Mouse (Mus musculus): Measurements from ENCODE around the gene Gpr152. TPM values are rescaled to one million over a fixed set of nuclear protein-coding genes. Genes with fewer than 3 reads are reported as not detected.

The Gpr152 gene
- total RNA-seq, 2 experiments from 2014 or later: not detected

DNA sequence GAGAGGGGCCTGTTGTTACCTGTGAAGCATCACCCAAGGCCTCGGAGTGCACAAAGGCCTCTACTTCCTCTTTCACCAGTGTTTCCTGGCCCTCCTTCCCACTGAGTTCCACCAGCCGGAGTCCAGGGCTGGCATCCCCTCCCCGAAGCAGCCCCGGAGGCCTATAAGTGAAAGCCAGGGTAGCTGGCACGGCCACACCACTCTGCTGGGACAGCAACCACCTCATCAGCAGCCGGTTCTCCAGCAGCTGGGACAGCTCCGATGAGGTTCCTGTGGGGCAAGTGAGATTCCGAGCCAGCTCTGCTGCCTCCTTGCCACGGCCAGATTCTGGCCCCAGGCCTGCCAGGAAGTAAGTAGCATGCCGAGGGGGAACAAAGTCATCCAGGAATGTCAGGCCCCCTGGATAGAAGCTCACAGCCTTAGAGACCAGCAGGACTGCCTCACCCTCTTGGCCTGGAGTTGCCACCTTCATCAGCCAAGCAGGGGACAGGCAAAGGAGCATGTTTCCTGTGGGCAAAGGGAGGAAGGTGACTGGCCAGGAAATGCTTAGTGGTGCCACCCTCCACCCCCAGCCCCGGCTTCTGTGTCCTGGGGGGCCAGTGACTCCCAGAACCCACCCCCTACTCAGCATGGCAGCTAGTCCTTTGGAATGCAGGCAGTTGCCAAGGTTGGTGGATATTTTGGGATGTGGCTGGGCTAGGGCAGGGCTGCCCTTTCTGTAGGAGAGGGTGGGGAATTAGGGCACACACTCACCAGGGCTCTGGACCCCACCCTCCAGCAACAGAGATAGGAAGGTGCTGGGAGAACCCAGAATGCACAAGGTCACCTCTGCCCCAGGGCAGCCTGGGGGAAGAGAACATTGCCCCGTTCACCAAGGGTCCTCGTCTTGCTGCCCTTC lies 32.1 kb downstream of the Gpr152 start:
- DNase-seq: peak; percentile 63

DNA sequence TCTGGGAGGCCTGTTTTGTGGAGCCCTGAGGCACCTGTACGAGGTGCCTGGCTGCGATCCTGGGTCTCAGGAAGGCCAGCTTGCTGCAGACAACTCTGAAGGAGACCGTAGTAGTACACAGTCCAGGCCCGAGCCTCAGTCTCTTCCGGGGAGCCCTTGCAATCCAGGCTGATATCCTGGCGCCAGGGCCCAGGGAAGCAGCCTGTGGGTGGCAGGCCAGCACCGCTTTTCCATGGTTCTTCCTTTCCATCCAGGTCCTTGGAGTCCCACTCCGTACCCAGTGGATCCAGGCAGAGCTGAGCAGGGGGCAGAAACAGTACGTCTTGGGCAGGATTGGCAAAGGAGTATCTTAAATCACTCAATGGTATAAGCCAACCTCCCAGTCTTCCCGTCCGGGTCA lies 33.3 kb downstream of the Gpr152 start:
- no peak for DNase-seq

DNA sequence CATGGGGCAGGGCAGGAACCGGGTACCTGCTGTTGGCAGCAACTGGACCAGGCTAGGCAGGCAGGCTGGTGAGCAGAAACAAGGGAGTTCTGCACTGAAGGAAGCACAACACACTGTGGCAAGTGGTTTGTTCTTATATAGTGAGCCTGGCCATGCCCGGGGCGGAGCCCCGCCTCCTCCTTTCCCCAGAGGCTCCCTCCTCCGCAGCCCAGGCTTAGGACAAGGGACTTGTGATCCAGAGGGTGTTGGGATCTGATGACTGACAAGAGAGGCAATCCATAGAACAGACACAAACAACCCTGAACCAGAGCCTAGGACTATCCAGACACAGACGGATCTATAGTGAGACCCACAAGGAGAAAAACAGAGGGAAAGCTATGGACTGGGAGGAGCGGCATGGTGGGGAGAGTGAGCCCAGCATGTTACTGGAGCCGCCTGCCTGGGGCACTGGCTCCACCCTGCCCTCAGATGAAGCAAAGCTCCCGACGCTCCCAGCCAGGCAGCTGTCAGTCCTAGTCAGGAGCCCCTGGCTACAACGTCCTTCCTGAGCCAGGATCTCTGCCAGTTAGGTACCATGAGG lies 35.9 kb downstream of the Gpr152 start, which contains the start of gene Carns1:
TSS of gene Carns1 (minus strand) at position 112 of the 580 bp plus-strand sequence.
- DNase-seq: peak; percentile 50

DNA sequence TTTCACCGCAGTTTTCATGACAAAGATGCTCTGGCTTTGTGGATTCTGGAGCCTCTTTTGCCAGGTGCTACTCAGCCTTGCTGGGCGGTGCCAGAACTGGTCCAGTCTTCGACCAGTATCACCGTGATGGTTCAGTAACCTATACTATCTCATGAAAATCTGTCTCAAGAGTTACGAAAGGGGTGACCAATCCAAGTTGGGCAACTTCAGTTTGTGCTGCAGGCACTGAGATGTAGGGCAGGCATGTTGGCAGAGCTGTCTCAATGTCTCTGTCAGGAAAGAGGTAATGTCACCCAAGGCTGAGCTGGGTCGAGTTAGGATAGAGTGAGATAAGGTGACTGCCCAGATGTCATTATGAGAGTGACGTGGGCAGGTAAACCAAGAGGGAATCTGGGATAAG lies 40.8 kb downstream of the Gpr152 start:
- no peak for DNase-seq

DNA sequence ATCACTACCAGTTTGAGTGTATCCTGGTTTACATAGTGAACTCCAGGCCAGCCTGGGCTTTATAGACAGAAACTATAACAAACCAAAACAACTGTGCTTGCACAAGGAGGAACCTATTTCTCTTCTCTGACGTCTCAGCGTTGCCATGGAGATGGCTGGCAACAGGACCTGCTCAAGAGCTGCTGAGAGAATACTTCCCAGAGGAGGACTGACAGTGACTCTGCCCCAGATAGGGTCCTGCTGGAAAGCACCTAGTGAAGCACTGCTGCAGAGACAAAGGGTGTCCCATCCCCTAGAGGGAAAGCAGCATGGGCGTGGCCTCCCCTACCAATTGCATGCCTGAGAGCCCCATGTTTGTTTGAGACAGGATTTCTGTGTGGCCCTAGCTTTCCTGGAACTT lies 42.3 kb downstream of the Gpr152 start:
- DNase-seq: no peak

DNA sequence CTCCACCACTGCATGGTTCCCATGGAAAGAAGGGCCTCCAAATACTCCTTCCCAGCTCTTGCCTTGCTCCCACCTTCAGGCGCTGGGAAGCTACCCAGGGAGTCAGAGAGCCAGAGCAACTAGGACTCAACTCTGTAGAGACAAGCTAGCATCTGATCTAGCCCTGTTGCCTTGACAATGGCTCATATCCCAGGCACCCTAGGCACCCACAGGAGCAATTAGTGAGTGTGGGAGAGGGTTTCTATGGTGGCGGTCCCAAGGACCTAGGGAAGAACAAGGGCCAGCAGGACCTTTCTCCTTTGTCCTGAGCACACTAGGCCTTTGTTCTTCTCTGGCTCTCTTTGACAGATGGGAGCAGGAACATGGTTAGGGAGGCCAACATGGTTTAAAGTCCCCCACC lies 44.1 kb downstream of the Gpr152 start:
- DNase-seq: no peak

DNA sequence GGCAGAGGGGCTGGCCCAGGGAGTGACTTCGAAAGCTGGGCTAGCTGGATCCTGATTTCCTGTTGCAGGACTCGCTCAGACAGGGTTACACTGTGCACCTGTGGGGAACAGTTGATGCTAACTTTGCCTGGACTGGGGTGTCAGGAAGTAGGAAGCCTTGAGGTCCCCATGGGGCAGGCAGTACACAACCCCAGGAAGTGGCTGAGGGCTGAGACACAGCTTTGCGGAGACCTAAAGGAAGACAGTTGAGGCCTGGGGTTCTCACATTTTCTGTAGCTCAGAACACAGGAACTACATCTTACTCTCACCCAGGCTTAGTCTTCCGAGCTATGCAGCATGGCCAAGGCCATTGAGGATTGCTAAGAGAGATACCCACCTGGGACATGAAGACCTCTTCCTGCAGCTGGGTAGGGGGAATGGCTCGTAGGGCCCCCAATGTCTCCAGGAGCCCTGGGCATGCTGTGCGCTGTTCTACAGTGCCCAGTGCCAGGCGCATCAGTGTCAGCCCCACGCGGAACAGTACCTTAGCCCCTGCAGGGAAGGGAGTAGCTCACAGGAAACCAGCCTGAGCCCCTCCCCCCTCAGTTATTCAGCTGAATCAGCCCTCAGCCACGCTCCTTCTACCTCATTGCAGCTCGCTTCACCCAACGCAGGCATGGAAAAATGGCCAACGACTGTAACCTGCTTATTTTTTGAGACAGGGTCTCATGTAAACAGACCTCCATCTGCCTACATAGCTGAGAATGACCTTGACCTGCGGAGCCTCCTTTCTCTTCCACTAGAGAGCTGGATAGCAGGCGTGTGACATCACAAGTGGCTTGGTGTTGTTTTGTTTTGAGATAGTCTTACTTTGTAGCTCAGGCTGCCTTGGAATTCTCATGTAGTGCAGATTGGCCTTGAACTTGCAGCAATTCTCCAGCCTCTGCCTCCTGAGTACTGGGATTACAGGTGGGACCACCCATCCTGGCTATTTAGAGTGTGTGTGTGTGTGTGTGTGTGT lies 45.7 kb downstream of the Gpr152 start:
- DNase-seq: no peak

DNA sequence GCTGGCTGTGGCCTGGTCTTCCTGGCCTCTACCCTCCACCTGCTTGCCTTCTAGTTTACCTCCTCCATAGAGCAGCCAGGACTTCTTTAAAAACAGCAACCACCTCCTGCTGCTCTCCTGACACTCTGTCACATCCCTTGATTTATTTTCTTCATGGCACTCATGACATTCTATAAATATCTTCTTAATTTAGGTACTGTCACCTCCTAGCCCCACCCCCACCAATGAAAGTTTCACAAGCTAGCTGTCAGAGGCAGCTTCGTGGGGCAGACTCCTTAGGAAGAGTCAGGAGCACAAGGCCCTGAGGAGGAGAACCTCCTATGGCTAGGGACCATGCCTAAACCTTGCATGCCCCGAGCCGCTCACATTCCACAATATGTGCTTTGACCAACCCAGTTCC lies 47.7 kb downstream of the Gpr152 start:
- DNase-seq: no peak

DNA sequence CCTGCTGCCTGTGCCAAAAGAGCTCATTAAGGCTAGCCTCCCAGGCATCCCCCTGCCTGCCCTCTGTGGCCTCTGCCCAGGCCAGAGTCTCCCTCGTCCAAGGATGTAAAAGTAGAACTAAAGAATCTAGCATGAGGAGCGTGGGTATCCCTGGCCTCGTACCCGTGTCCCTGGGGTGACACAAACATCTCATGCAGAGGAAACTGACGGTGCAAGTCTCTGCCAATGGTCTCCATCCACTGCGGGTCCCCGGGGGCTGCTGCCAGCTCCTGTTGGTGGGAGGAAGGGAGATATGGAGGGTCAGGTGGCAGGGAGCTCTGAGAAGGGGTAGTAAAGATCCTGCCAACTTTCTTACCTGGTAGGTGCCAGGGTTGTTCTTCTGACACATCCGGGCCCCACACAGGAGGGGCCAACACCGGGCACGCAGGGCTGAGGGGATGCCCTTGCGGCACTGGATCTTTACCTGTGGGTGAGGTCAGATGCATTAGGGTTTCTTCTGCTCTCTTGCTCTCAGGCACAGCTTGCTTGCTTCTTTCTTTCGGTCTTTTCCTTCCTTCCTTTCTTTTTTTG lies 49.5 kb downstream of the Gpr152 start:
- DNase-seq: no peak

DNA sequence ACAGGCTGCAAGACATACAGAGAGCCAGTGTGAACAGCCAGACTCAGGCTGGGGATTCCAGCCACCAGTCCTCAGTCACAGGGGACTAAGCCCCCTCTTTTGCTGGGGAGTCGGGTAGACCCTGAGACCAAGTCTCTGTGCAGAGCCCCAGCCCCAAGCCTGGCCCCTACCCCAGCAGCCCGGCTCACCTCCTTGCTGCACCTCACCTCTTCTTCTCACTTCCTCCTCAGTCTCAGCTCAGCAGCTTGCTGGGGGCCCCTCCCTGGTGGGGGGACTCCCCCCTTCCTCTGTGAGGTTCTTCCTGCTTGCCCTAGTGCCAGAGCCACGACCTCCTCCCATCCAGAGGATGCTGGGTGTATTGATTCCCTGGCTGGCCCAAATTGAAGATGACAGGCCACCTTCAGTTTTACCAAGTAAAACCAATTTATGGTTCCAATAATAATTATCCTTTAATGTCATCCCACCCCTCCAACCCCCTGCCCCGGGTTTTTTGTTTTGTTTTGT lies 51.3 kb downstream of the Gpr152 start, which contains the start of gene Tbc1d10c:
TSS of gene Tbc1d10c (minus strand) at position 454 of the 504 bp plus-strand sequence.
- DNase-seq: no peak

DNA sequence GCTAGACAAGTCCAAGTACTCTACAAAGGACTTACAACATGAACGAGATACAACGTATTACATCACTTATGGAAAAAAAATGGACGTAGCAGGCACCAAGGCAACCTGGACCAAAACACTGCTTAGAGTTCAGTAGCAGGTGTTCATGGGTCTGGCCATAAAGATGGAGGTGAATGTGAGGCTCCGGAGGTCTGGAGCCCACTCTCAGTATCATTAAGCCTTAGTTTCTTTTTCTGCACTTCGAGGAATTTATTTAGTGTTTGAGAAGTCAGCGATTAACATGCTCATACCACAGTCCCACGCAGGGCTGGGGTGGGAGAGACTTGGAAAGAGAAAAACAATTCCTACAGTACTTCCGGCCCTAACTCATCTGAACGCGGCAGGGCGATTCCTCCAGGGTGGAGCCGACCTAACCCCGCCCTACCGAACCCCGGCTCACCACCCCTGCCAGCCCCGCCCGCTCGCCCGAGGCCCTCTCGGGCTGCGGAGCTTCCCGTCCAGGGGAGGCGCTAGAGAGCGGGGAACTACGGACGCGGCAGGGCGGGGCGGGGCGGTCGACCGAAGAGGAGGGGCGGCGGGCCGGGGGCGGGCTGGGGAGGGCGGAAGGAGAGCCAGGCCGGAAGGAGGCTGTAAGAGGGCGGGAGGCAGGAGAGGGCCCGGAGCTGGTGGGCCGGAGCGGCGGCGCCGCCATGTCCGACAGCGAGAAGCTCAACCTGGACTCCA lies 52.1 kb downstream of the Gpr152 start, which contains the start of gene Ppp1ca:
TSS of gene Ppp1ca (plus strand) at position 538 of the 723 bp plus-strand sequence.
- peak; percentile 99 for DNase-seq

DNA sequence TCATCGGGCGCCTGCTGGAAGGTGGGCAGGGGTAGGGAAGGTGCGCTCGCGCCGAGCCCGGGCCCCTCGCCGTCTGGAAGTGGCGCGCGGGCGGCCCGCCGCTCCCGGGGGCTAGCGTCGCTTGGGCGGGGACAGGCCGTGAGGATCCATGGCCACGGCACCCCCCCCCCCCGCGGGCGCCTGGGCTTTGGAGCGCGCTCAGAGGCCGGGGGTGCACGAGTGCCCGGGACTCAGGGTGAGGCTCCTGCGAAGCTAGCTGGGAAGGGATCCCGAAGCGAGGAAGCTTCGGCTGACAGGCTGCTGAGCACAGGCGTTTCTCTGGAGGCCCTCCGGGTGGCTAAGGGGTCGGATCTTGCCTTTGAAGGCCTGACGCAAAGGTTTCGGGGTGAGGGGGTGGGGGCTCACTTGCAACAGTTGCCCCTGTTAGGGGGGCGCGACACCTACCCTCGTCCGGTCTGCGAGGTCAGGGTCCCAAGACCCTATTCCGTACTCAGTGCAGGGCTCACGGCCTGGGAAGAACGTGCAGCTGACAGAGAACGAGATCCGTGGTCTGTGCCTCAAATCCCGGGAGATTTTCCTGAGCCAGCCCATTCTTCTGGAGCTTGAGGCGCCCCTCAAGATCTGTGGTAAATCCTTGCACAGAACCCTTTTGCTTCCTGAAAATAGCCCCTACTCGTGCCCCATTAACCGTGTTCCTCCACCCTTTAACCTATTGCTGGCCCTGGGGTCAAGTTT lies 52.8 kb downstream of the Gpr152 start:
- DNase-seq: no peak

DNA sequence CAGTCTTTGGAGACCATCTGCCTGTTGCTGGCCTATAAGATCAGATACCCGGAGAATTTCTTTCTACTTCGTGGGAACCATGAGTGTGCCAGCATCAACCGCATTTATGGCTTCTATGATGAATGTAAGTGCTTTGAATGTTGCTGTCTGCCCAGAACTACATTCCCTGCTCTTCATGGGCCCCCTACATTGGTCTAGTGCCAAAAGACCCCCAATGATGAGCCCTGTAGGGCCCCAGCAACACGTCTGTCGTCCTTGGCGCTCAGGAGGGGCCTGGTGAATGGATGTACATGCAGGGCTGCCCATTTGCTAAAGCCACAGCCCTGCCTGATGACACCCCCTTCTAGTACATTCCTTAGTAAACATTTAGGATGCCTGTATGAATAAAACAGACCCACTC lies 53.5 kb downstream of the Gpr152 start:
- DNase-seq: no peak

DNA sequence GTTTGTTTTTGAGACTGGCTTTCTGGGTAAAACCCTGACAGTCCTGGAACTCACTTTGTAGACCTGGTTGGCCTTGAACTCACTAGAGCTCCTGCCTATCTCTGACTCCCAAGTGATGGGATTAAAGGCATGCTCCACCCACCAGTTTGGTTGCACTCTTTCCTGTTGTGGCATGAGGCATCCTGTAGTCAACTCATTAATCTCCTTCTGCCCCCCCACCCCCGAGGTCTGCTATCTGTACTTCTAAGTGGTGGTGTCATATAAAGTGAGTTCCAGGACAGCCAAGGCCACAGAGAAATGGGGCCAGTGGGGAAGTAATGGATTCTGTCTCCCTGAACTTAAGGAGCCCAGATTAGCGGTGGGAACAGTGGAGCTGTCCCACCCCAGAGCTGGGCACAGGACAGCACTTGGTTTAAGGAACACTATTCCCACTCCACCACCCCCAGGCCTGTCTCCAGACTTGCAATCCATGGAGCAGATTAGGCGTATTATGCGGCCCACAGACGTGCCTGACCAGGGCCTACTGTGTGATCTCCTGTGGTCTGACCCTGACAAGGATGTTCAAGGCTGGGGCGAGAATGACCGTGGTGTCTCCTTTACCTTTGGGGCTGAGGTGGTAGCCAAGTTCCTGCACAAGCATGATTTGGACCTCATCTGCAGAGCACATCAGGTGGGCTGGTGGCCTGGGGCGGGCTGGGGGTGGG lies 54.6 kb downstream of the Gpr152 start:
- no peak for DNase-seq

DNA sequence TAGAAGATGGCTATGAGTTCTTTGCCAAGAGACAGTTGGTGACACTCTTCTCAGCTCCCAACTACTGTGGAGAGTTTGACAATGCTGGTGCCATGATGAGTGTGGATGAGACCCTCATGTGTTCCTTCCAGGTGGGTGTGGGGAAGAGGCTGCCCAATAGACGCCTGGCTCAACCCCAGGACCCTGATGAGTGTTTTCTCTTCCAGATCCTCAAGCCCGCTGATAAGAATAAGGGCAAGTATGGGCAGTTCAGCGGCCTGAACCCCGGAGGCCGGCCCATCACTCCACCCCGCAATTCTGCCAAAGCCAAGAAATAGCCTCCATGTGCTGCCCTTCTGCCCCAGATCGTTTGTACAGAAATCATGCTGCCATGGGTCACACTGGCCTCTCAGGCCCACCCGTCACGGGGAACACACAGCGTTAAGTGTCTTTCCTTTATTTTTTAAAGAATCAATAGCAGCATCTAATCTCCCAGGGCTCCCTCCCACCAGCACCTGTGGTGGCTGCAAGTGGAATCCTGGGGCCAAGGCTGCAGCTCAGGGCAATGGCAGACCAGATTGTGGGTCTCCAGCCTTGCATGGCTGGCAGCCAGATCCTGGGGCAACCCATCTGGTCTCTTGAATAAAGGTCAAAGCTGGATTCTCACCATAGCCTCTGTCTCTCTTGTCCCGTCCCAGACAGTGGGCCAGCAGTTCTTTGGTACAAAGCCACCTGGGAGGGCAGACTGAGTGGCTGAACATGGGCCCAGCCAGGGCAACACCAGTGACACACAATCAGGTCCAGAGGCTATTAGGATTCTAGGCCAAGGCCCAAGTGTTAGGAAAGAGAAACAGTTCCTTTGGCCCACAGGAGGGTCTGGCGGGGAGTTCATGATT lies 55.4 kb downstream of the Gpr152 start:
- no peak for DNase-seq
